Comparison of ENCODE assay signal across 8 mouse cellular contexts in genomic region chr1:152290768-152291167, GRCm38 (mm10).
A peak's percentile ranks its signal among the peaks of the same experiment; 100 is the strongest.
DNase-seq lines count a peak whose midpoint lies in the region; ATAC-seq and TF ChIP-seq lines count a peak whose summit lies in the region.

No protein-coding gene starts in this region.

- TF ChIP-seq CTCF in intestine, postnatal 0 days (IDR thresholded peaks at IDR 0.05; ENCODE audit: low read depth) = peak; percentile 92

- 48% methylated on average over 7 of the region's 7 CpGs for WGBS in midbrain, embryonic 10.5 days
- 35% methylated on average over 7 of the region's 7 CpGs for WGBS in midbrain, embryonic 15.5 days
- WGBS in intestine, postnatal 0 days = 34% methylated on average over 7 of the region's 7 CpGs
- 32% methylated on average over 7 of the region's 7 CpGs for WGBS in stomach, embryonic 16.5 days

- H3K27ac ChIP-seq in midbrain, embryonic 10.5 days (replicated peaks) = no peak overlapping the region
- no peak overlapping the region for H3K27ac ChIP-seq in midbrain, embryonic 15.5 days
- no peak overlapping the region for H3K27ac ChIP-seq in intestine, postnatal 0 days (ENCODE audit: low read depth, low read length)
- H3K27ac ChIP-seq in stomach, embryonic 16.5 days (ENCODE audit: low read length) = no peak overlapping the region

- H3K27me3 ChIP-seq in midbrain, embryonic 10.5 days (ENCODE audit: low read depth, poor library complexity, severe bottlenecking) = no peaks in the 10 kb centered on the region
- H3K27me3 ChIP-seq in midbrain, embryonic 15.5 days (replicated peaks) = no peaks in the 10 kb centered on the region
- no peaks in the 10 kb centered on the region for H3K27me3 ChIP-seq in intestine, postnatal 0 days (replicated peaks; ENCODE audit: control insufficient read depth, insufficient read depth, low read length)
- H3K27me3 ChIP-seq in stomach, embryonic 16.5 days (ENCODE audit: control insufficient read depth, insufficient read depth, low read length) = no peaks in the 10 kb centered on the region

- no peak overlapping the region for H3K4me3 ChIP-seq in midbrain, embryonic 10.5 days
- no peak overlapping the region for H3K4me3 ChIP-seq in midbrain, embryonic 15.5 days
- H3K4me3 ChIP-seq in intestine, postnatal 0 days (ENCODE audit: low read depth, low read length) = peak overlapping the region; percentile 20
- 0 out of 2 replicates have a peak overlapping the region, but pooled peaks have one; percentile 14 for H3K4me3 ChIP-seq in stomach, embryonic 16.5 days (replicated peaks; ENCODE audit: low read length)

- no peak for ATAC-seq in midbrain, embryonic 15.5 days (replicated peaks)
- no peak for ATAC-seq in intestine, postnatal 0 days
- ATAC-seq in stomach, embryonic 16.5 days (ENCODE audit: insufficient read depth, low FRiP score) = no peak

- no peaks in the 10 kb centered on the region for H3K36me3 ChIP-seq in midbrain, embryonic 10.5 days
- no peaks in the 10 kb centered on the region for H3K36me3 ChIP-seq in midbrain, embryonic 15.5 days (replicated peaks)
- no peaks in the 10 kb centered on the region for H3K36me3 ChIP-seq in intestine, postnatal 0 days (ENCODE audit: control insufficient read depth, insufficient read depth)
- no peaks in the 10 kb centered on the region for H3K36me3 ChIP-seq in stomach, embryonic 16.5 days (ENCODE audit: control insufficient read depth, insufficient read depth, low read length)

- no peak overlapping the region for H3K9ac ChIP-seq in midbrain, embryonic 15.5 days
- H3K9ac ChIP-seq in intestine, postnatal 0 days (ENCODE audit: low read depth, low read length) = no peak overlapping the region; the same call in 1 of the 2 replicates
- H3K9ac ChIP-seq in stomach, embryonic 16.5 days (ENCODE audit: low read length) = no peak overlapping the region

- peak; percentile 66 for DNase-seq in midbrain, embryonic 10.5 days (ENCODE audit: low spot score)
- peak; percentile 83 for DNase-seq in cerebellum, adult 9-11 months
- peak; percentile 84 for DNase-seq in gastrocnemius, postnatal 10 days
- peak; percentile 62 to 64 for DNase-seq in left cerebral cortex, postnatal 36 days (ENCODE audit: low spot score in 2 of 2)
- peak; percentile 81 for DNase-seq in naive thymus-derived CD4-positive, alpha-beta T cell, adult 2 months (ENCODE audit: low read depth)

- peaks cover 8% of the 10 kb centered on the region; the same call in 1 of the 2 replicates for H3K4me1 ChIP-seq in midbrain, embryonic 10.5 days
- H3K4me1 ChIP-seq in midbrain, embryonic 15.5 days = peaks cover 14% of the 10 kb centered on the region
- H3K4me1 ChIP-seq in intestine, postnatal 0 days (replicated peaks; ENCODE audit: control insufficient read depth, insufficient read depth, low read length) = no peaks in the 10 kb centered on the region
- H3K4me1 ChIP-seq in stomach, embryonic 16.5 days (ENCODE audit: control insufficient read depth, insufficient read depth, low read length) = no peaks in the 10 kb centered on the region; the same call in 1 of the 2 replicates

- intact Hi-C loops in left cerebral cortex, postnatal 36 days (cut with DNase I) = loop anchor here (5.0 kb wide), 1 partner anchor 468 kb away; no protein-coding TSS in a partner anchor

- H3K4me2 ChIP-seq in midbrain, embryonic 15.5 days = no peak overlapping the region
- H3K4me2 ChIP-seq in intestine, postnatal 0 days (replicated peaks; ENCODE audit: low read depth) = peak overlapping the region; percentile 58
- H3K4me2 ChIP-seq in stomach, embryonic 16.5 days (ENCODE audit: low read depth, low read length) = peak overlapping the region; percentile 35

- H3K9me3 ChIP-seq in midbrain, embryonic 10.5 days (replicated peaks) = no peaks in the 10 kb centered on the region
- no peaks in the 10 kb centered on the region for H3K9me3 ChIP-seq in midbrain, embryonic 15.5 days
- no peaks in the 10 kb centered on the region for H3K9me3 ChIP-seq in intestine, postnatal 0 days (ENCODE audit: control insufficient read depth)
- no peaks in the 10 kb centered on the region for H3K9me3 ChIP-seq in stomach, embryonic 16.5 days (replicated peaks; ENCODE audit: control insufficient read depth, low read length)

Comparison
In these comparisons a context has a peak if more than half of its experiments do, and no peak if none do; other contexts are left out.
1. H3K4me3 ChIP-seq: peak in intestine, postnatal 0 days (single experiment) and stomach, embryonic 16.5 days (single experiment); none in midbrain, embryonic 10.5 days (single experiment) and midbrain, embryonic 15.5 days (single experiment).
2. Peak in every context shown above with its lines, with median percentiles within 50 percentile points of each other: DNase-seq.